In genomic region chr12:59013234-59013633, GRCm38 (mm10) we compare ENCODE assay signal across 8 mouse cellular contexts. TPM values are rescaled to one million over a fixed set of nuclear protein-coding genes. Genes with fewer than 3 reads are reported as not detected.
DNase-seq lines count a peak whose midpoint lies in the region; ATAC-seq and TF ChIP-seq lines count a peak whose summit lies in the region.

Gemin2 (plus strand) TSS chr12:59013393.

- no peaks in the 10 kb centered on the region for H3K27me3 ChIP-seq in G1E (ENCODE audit: insufficient read depth, low read length)
- no peaks in the 10 kb centered on the region for H3K27me3 ChIP-seq in forebrain, postnatal 0 days (ENCODE audit: insufficient read depth, low read length)
- H3K27me3 ChIP-seq in lung, embryonic 16.5 days (ENCODE audit: control insufficient read depth, insufficient read depth, low read depth, low read length) = no peaks in the 10 kb centered on the region

- H3K4me2 ChIP-seq in forebrain, postnatal 0 days (ENCODE audit: low read depth) = peak within 1 kb of the TSS; percentile 84
- peak within 1 kb of the TSS; percentile 91 for H3K4me2 ChIP-seq in lung, embryonic 16.5 days (ENCODE audit: low read depth, low read length)

- no peaks in the 10 kb centered on the region for H3K9me3 ChIP-seq in G1E (replicated peaks)
- H3K9me3 ChIP-seq in forebrain, postnatal 0 days (ENCODE audit: low read length) = no peaks in the 10 kb centered on the region
- H3K9me3 ChIP-seq in lung, embryonic 16.5 days (ENCODE audit: control insufficient read depth, low read length) = no peaks in the 10 kb centered on the region

- peak within 1 kb of the TSS; percentile 85 for H3K4me3 ChIP-seq in G1E (ENCODE audit: low read depth, low read length)
- peak within 1 kb of the TSS; percentile 90 for H3K4me3 ChIP-seq in forebrain, postnatal 0 days (ENCODE audit: low read depth, low read length)
- H3K4me3 ChIP-seq in lung, embryonic 16.5 days (ENCODE audit: low read length) = peak within 1 kb of the TSS; percentile 62

- no peak for TF ChIP-seq CTCF in G1E (IDR thresholded peaks at IDR 0.05; ENCODE audit: low read depth, low read length)
- TF ChIP-seq CTCF in forebrain, postnatal 0 days (IDR thresholded peaks at IDR 0.05; ENCODE audit: low read depth) = peak; percentile 40

- H3K9ac ChIP-seq in forebrain, postnatal 0 days = peak within 1 kb of the TSS; percentile 82
- H3K9ac ChIP-seq in lung, embryonic 16.5 days (ENCODE audit: low read length) = peak within 1 kb of the TSS; percentile 80

- ATAC-seq in G1E (ENCODE audit: extremely low read depth, insufficient number of reproducible peaks, low FRiP score, poor library complexity, severe bottlenecking) = peak; percentile 59
- ATAC-seq in forebrain, postnatal 0 days = peak; percentile 74
- peak; percentile 79 for ATAC-seq in hematopoietic stem cell, adult 5-6 weeks (replicated peaks in 1 of 2; ENCODE audit: insufficient read depth in 1 of 2, low FRiP score in 2 of 2, low TSS enrichment in 1 of 2, low read depth in 1 of 2, poor library complexity in 2 of 2, severe bottlenecking in 2 of 2)
- peak; percentile 70 for ATAC-seq in lung, embryonic 16.5 days (ENCODE audit: low read depth)

- under 1% methylated on average over 28 of the region's 28 CpGs for WGBS in forebrain, postnatal 0 days
- under 1% methylated on average over 28 of the region's 28 CpGs for WGBS in lung, embryonic 16.5 days

- H3K27ac ChIP-seq in forebrain, postnatal 0 days (ENCODE audit: low read depth, low read length) = peak within 1 kb of the TSS; percentile 42; the same call in 1 of the 2 replicates
- H3K27ac ChIP-seq in lung, embryonic 16.5 days (ENCODE audit: low read length) = peak within 1 kb of the TSS; percentile 88

- peaks cover 41% of the 10 kb centered on the region for H3K36me3 ChIP-seq in G1E (replicated peaks)
- 0 out of 2 replicates have a peak, but pooled peaks cover 4% of the 10 kb centered on the region for H3K36me3 ChIP-seq in forebrain, postnatal 0 days (ENCODE audit: insufficient read depth)
- peaks cover 7% of the 10 kb centered on the region for H3K36me3 ChIP-seq in lung, embryonic 16.5 days (ENCODE audit: control insufficient read depth, insufficient read depth, low read length)

- peak; percentile 95 for DNase-seq in G1E (ENCODE audit: low spot score)
- peak; percentile 93 to 94 for DNase-seq in cerebellum, adult 18-20 months
- peak; percentile 86 for DNase-seq in forebrain, postnatal 0 days
- DNase-seq in layer of hippocampus, adult 9-10 months (ENCODE audit: low spot score) = peak; percentile 73
- peak; percentile 72 for DNase-seq in ovary, postnatal 10 days (ENCODE audit: low spot score)
- DNase-seq in thymus, postnatal 10 days (ENCODE audit: low spot score in 2 of 2) = peak; percentile 89

- peaks cover 27% of the 10 kb centered on the region for H3K4me1 ChIP-seq in G1E (ENCODE audit: insufficient read depth, low read depth, low read length)
- peaks cover 22% of the 10 kb centered on the region; the same call in 1 of the 2 replicates for H3K4me1 ChIP-seq in forebrain, postnatal 0 days (ENCODE audit: insufficient read depth)
- H3K4me1 ChIP-seq in lung, embryonic 16.5 days (replicated peaks; ENCODE audit: control insufficient read depth, insufficient read depth, low read length) = peaks cover 18% of the 10 kb centered on the region

RNA-seq across cellular contexts. Expression of gene Gemin2, which starts in this region (rescaled TPM):
- total RNA-seq in G1E (2014; fragmentation: Nextera tagmentation) (30.4 and 34.8 TPM in 2 replicates), G1E (2017) (31.2 and 33.2 TPM in 2 replicates)
- 4.6 and 8.0 TPM in 2 replicates for polyA plus RNA-seq in G1E (2012)
- 5.5 and 6.7 TPM in 2 replicates for total RNA-seq in forebrain, postnatal 0 days (2014; rRNA removed)
- polyA plus RNA-seq in forebrain, postnatal 0 days (2015; fragmentation: Nextera tagmentation; extraction: Ambion mirVana) = 9.3 and 10.8 TPM in 2 replicates
- 16.6 and 21.7 TPM in 2 replicates for total RNA-seq in hematopoietic stem cell, adult 5-6 weeks (2017)
- polyA plus RNA-seq in lung, embryonic 16.5 days (2015; fragmentation: Nextera tagmentation; extraction: Ambion mirVana) = 26.3 and 30.1 TPM in 2 replicates

Comparison
In these comparisons a context has a peak if more than half of its experiments do, and no peak if none do; other contexts are left out.
1. Peak in every context shown above with its lines: DNase-seq, ATAC-seq, H3K4me3 ChIP-seq and H3K27ac ChIP-seq.